Mouse (Mus musculus): Measurements from ENCODE around the gene Cuta.

- TF ChIP-seq CTCF (IDR thresholded peaks at IDR 0.05; ENCODE audit: borderline replicate concordance, extremely low read depth, insufficient read depth, insufficient read length) (peak; percentile 29; the same call in 1 of the 2 replicates), POLR2A (IDR thresholded peaks at IDR 0.05; ENCODE audit: borderline replicate concordance, extremely low read depth, insufficient read depth, insufficient read length, poor library complexity, severe bottlenecking) (no peak)
Measured at GRCm38 (mm10) chr17:26884995-26885926, 54.1 kb downstream of the Cuta start.
